Mouse (Mus musculus): ENCODE measurements around the gene Fosl2.

Fosl2 gene

GRCm38 (mm10) chr5:32135336-32136206 is at the start of gene Fosl2:
Gene Fosl2 (plus strand): TSS chr5:32135801.
- DNase-seq = peak; percentile 96

DNA sequence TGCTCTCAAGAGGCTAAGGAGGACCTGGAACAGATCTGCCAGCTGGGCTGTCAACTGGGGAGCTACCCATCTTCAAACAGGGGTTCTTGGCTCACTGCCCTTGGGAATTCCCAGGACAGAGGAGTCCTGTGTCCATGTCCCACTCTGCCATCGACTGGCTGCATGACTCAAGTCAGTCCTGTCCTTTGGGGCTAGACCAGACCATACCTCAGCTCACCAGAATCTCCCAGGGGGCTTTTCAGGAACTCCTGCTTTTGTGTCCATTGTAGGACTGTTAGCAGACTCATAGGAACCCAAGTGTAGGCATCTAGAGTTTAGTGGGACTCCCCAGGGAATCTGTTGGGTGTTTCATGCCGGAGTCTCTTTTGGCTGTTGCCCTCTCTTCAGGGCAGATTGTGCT is 49.6 kb upstream of the Fosl2 start:
- no peak for DNase-seq

- no peak for DNase-seq
Observed at GRCm38 (mm10) chr5:32086526-32087090, 49.0 kb upstream of the Fosl2 start.

DNA sequence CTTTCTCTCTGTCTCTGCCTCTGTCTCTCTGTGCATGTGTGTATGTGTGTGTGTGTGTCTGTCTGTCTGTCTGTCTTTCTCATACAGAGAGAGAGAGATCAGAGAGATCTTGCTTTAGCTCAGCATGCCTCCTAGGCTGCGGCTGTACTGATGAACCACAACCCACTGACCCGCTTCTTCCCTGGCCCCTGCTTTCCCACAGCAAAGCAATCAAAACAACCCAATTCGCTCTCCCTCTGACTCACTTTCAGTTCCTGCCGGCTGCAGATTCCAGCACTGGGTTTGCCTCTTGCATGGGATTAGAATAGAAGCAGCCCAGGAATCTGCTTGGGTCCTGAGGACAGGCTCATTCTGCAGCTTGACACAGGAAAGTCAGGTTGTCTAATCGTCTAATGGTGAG is 46.1 kb upstream of the Fosl2 start:
- DNase-seq = no peak

DNA sequence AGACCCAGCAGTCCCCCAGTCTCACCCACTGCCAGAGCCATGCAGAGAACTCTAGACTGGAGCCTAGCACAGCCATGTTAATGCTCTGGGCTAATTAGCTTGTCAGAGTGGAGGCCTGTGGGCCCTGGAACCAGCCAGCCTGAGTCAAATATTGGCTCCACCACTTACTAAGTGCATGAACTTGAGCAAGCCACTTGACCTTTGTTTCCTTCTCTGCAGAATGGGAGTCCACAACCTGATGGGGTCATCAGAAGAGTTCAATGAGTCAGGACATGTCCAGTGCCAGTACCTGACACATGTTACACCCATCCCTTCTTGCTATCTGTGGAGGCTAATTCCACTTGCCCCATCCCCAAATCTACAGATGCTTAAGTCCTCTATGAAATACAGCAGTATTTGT is 43.3 kb upstream of the Fosl2 start:
- no peak for DNase-seq

- no peak for DNase-seq
Observed at GRCm38 (mm10) chr5:32098691-32099090, 36.9 kb upstream of the Fosl2 start.

GRCm38 (mm10) chr5:32102484-32102883 is 33.1 kb upstream of the Fosl2 start:
- DNase-seq = peak; percentile 53

- peak; percentile 43 for DNase-seq
Observed at GRCm38 (mm10) chr5:32102971-32103431, 32.6 kb upstream of the Fosl2 start.

GRCm38 (mm10) chr5:32103545-32103944 is 32.1 kb upstream of the Fosl2 start:
- no peak for DNase-seq

DNA sequence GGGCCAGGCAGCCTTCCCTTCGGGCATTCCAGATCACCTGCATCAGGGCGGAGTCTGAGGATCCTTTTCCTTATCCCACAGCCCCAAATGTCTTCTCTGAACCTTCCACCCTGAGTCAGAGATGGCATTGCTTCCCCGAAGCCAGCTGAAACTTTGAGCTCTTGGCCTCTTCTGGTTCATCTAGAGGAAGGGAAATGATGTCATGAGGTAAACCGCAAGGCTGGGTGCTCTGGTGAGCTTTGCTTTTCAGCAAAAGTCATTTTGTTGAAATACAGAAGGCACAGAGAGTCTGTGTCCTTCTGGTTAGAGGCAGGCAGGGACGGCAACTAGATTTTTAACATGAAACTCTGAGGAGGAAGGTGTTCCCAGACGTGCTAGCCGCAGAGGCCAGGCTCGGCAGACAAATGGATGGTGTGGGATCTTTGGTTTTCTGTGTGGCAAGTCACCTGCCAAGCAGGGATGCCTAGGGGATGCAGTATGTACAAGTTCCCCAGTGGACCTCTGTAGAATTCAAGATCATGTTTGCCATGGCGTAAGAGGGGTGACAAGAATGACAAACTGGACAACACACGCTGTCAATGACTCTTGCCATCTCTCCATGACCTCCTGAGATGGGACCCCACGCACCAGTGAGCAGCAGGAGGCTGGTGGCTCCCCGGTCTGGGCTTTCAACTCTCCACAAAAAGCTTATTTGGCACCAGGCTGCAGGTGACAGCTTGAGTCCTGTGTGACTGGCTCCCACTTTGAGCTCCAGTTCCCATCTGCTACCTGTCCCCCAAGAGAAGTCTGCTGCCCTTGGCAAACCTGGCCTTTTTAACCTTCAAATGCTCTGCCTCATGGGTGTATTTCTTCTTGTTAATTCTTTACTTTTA is 31.2 kb upstream of the Fosl2 start:
- DNase-seq = peak; percentile 77

- DNase-seq = no peak
Observed at GRCm38 (mm10) chr5:32106473-32107140, 29.0 kb upstream of the Fosl2 start.

- no peak for DNase-seq
Observed at GRCm38 (mm10) chr5:32110651-32111050, 24.9 kb upstream of the Fosl2 start.

DNA sequence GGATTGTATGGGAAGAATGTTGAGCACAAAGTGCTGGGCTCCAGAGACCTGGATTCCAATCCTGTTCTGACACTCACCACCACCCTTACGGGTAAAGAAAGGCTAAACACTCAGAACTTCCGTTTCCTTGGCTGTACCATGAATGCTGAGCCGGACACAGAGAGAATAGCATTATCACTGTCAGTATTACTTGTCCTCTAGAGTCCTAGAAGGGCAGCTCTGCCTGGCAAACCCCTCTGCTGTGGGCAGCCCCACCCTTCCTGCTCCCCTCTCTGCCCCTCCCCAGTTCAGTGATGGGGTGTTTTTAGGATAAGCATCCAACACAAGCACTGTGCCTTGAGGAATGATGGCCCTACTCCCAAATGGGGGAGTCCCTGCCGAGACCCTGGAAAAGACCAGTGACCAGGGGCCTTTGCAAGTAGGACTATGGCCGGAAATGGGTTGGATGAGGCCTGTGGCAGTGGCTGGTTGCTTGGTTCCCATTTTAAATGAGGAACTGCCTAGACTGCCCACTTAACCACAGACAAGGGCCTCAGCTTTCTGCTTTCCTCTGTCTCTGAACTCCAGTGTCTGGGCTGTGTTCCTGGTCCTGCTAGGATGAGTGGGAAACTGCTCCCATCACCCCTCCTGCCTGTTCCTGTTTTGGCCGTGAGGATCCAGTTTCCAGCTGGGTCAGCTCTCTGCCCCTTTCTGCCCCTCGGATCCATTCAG is 23.2 kb upstream of the Fosl2 start:
- no peak for DNase-seq

DNA sequence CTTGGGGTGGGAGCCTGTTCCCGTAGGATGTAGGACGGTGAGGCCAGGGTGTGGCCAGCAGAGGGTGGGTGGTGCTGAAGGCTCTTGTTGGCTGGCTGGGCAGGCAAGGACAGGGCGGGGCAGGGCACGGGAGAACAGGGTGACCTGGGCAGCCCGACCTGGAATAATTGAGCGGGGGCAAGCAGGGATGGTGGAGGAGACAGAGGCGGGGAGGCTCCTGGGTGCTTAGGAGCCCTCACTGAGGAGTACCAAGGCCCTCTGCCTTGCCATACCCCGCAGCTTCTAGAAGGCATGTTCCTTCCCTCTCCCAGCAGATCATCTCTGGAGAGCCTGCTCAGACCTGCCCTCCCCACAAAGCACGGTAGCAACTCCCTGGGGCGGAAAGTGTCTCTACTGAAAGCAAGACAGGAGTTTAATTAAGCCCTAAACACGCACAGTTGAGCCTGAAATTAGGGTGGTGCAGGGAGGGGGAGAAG is 14.7 kb upstream of the Fosl2 start:
- DNase-seq = no peak

DNA sequence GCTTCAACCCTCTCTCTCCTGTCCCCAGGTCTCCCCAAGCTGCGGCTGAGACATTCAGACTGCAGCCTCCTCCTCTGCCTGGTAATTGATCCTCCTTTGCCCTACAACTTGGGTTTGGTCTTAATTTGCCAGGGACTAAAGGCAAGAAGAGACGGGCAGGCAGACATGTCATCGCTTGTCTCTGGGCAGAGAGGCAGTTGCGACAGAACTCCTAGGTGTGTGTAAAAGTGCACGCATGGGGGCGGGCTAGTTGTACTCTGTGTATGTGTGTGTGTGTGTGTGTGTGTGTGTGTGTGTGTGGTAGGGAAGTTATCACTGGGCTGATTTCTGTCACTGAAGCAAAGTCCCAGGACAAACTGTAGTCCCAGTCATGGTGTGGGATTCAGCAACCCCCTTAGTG is 13.7 kb upstream of the Fosl2 start:
- DNase-seq = no peak

- DNase-seq = no peak
Observed at GRCm38 (mm10) chr5:32122363-32122762, 13.2 kb upstream of the Fosl2 start.

DNA sequence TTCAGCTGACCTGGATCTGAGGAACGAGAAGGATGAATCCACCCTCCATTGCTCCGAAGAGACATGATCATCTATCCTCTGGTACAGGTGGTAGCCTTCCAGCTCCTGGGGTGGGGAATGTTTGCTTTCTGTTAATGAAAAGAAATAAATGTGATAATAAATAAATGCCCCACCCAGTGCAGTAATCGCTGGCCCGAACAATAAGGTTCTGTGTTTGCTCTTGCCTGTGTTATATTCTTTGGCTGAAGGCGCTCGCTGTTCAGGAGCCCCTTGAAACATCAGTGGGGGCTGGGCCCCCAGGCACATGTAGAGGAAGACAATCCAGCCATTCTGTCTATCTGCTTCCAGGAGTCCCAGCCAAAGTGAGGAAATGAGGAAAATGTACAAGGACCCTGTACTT is 10.6 kb upstream of the Fosl2 start:
- DNase-seq = no peak

DNA sequence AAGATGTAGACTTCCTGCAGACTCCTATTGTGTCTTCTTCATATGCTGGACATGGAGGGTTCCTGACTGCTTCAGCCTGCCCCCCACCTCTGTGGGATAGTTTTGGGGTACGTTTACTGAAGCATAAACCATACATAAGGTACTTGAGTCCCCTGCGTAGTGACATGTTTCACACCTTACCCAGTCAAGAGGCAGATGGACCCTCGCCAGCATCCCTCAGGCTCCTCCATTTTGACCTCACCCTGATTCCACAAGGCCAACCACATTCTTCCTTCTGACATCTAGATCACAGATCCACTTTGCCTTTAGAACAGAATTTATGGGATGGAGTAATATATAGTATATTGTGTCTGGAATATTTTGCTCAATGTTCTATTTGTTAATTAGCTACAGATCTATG is 8.4 kb upstream of the Fosl2 start:
- DNase-seq = no peak

DNA sequence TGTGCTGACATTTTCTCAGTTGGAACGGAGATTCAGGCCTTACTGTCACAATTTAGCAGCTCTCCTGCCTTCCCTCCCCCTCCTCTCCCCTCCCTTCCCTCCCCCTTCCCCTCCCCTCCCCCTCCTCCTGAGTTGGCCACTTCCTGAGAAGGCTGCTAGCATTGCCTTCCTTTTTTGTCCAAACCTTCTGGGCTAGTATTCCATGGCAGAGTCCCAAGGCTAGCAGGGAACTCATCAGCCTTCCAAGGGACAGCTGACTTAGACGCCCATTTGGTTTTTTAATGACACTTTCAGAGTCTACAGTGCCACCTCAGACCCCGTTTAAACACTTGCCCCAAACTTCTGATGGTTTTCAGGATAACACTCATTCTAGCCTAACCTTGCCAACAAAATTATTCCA is 7.7 kb upstream of the Fosl2 start:
- DNase-seq = no peak

GRCm38 (mm10) chr5:32132971-32133501 is 2.6 kb upstream of the Fosl2 start:
- DNase-seq = peak; percentile 65

DNA sequence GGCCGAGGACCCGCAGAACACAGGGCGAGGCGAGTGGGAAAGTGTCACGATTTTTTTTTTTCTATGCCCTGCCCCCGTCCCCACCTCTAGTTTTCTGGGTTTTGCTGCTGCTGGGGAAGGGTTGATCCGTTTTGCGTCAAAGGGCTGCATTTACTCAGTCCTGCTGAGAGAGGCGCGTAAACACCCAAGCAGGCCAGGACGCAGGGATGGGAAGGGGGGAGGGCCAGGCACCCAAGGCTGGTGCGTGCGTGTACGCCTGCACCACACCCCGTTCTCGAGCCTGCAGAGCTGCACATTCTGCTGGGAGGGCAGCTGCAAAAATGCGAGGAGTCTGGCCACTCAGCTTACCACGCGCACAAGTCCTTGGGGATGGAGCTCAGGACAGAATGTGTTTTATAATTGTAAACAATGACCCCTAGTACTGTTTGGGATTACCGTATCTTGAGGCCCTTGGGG is 2.0 kb upstream of the Fosl2 start:
- DNase-seq = peak; percentile 79

Measured in cerebellum, adult 9-10 months (tissue).